Mouse (Mus musculus) cerebellum, adult 9-10 months (tissue): ENCODE results near the gene Urm1.
A peak's percentile ranks its signal among the peaks of the same experiment; 100 is the strongest.
"Not testable (repeated sequence)": the region's sequence is repeated elsewhere in the genome, so short reads cannot be mapped to it uniquely, and the experiment has no call there.

Experiments
- DNase-seq: peaks from one replicate; pipeline ENCODE4 v3.0.0; 2022

The Urm1 gene

DNA sequence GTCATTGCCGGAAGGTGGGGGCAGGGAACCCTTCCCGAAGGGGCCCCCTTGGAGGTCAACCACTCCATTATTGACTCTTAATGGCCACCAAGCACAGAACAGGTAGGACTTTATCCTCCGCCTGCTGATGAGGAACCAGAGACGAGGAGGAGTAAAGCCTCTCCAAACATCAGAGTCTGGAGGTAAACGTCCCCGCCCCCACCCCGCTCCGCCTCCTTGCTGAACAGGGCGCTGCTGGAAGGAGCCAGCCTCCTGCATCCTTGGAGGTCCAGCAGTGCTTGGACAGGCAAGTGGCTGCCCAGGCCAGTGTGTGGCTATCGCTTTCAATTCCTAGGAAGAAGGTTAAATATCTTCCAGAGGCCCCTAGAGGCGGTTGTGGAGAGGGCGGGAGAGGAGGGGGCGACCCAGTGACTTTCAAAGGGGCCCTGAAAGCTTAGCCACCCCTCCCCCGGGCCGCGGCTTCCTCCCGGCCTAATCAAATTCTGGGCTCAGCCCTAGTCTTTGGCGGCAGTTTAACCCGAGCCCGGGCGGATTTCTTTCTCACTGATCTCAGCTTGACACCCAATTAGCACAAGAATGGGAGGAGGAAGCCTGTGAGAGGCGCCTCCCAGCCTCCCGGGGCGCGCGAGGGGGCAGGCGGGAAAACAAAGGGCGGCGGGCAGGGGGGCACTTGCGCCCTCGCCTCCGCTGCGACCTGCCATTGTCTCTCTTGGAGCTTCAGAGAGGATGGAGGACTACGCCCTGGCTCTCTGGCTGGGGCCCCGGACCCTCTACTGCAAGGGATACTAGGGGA, at the start of gene Urm1:
TSS of gene Urm1 (plus strand) at position 51 of the 793 bp plus-strand sequence.
- DNase-seq, result peak; percentile 72

DNA sequence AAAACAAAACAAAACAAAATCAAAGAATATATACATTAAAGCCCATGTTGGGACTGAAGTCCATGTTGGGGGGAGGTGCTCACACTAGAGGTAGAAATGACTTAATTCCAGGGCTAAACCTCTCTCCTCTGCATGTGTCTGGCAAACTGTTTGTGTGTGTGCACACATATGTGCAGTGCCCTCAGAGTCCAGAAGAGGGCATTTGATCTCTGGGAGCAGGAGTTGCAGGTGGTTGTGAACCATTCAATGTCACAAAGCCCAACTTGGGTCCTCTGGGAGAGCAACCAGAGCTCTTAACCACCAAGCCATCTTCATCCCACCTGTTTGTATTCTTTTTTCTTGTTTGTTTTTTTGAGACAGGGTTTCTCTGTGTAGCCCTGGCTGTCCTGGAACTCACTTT, 49.7 kb upstream of the Urm1 start:
- DNase-seq, result no peak

DNA sequence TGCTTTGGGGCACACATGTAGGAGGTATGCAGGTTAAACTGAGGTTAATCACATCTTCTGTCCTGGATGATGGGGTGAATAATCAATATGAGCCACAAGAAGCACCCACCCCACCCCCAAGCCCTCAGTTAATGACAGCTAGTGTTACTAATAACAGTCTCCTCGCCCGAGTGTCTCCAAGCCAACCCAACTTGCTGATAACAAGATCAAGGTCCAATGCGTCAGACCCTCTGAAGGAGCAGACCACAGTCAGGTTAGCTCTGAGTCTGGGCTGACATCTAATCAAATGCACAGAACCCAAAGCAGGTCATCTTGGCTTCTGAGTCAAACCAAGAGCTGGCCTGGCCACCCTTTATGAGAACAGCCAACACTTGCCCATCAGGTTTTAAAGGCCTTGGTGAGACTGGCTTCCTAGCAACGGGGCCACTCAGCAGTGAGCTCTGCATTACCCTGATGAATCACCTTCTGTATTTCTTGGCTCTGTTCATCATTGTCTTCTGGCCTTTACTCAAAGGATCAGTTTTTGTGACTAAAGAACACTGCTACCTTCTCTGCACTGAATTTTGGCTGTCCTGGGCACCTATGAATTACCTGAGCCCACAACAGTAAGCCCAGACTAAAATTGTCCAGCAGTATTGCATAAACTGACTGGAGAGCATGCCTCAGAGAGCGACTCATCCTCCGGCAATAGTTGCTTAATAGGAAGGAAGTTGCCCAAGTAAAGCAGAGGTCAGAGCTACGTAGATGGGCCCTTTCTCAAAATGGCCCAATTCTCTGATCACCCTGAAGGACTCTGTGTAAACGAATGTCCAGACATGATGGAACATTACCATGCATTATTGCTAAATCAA, 48.0 kb upstream of the Urm1 start:
- no peak for DNase-seq

DNA sequence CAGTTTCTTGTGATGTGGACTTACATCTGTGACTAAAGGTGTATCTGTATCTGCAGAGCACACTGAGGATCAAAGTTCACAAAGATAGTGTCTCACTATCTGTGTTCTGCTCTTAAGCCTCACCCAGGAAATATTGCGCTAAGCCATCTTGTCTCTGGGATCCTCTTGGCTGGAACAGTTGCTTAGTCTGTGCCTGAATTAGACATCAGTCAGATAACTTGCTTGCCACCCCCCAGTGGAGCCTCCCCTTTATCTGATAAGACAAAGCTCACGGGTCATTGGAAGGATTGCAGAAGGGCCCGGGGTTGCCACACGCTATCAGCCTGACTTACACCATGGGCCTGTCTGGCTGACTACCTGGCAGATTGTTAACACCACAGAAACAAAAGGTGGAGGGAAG, 46.6 kb upstream of the Urm1 start:
- no peak for DNase-seq

DNA sequence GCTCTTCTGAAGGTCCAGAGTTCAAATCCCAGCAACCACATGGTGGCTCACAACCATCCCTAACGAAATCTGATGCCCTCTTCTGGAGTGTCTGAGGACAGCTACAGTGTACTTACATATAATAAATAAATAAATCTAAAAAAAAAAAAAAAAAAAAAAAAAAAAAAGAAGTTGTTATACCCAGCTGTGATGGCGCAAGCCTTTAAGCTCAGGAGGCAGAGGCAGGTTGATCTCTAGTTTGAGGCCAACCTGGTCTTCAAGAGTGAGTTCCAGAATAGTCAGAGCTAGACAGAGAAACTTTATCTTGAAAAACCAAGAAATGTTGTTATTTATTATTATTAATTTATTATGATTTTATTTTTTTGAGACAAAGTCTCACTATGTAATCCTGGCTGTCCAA, 38.6 kb upstream of the Urm1 start:
- DNase-seq, result not testable (repeated sequence)

DNA sequence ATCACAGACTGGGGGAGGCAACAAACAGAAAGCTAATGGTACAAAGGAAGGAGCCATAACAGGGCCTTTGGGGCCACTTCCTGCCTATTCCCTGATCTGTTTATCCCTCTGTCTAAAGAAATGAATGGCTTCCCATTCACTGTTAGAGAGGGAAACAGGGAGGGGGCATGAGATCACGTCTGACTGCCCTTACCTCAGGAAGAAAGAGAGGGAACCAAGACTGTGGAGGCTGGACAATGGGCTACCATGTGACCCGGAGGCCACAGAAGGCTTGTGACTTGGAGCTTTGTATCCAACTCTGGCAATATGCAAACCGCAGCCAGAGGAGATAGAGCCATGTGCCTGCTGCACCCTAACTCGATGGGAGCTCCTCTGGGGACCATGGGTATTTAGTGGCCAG, 35.6 kb upstream of the Urm1 start:
- DNase-seq, result no peak

DNA sequence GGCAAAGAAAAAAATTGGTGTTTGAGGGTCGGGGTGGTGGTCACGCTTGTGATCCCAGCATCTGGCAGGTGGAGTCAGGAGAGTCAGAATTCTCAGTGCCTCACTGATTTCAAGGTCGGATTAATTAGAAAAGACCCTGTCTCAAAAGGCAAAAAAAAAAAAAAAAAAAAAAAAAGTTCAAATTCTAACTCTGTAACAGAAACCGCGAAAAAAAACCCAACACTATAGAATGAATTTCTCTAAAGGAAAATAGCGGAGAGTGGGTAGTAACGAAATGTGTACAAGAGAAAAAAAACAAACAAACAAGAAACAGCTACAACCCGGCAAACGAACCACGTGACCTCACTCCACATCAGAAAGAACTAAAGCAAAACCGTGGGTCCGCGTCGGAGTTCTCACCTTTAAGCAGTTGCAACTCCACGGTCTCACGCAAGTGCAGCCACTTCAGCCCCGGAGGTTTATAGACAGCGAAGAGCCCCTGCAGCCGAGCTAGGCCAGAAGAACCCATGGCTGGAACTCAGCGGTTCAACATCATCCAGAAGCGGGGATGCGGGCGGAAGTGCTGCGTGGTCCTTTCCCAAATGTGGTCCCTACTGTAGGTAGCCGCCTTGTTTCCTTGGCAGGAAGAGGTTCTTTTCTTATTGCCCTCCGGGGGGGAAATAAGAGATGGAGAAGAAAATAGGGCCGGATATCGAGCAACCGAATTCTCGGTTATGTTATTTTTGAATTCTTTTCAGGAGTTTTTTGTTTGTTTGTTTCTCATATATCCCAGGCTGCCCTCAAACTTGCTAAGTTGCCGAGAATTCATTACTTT, 32.6 kb upstream of the Urm1 start, which contains the start of gene Coq4:
TSS of gene Coq4 (plus strand) at position 390 of the 814 bp plus-strand sequence.
- peak; percentile 98 for DNase-seq

DNA sequence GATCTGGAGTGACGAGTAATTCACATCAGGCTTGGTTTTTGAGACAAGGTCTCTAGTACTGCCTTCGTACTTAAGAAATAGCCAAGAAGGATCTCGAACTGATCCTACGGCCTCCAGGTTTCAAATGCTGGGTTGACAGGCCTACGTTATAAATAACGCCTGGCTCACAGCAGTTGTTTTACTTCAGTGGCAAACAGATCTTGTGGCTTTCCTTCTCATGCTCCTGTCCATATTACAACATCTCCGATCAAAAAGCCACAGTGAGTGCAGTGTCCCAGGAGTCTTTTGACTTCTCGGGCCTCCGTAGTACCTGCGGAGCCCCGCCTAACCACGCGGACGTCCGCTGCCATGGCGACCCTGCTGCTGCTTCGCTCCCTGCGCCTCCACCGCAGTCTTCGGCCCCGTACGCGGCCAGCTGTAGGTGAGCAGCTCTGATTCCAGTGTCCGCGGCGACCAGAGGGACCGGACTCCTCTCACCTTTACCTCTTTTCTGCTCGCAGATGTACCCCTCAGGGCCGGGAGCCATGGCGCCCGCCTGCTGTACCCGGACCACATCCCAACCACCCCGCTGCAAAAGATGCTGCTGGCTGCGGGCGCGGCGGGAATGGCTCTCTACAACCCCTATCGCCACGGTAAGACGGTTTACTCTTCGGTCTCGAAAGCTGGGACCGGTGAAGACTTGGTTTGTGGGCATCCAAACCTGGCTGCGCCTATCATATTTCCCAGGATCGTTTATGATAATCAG, 31.8 kb upstream of the Urm1 start, which contains the start of gene Trub2:
TSS of gene Trub2 (minus strand) at position 566 of the 745 bp plus-strand sequence.
- peak; percentile 84 for DNase-seq

DNA sequence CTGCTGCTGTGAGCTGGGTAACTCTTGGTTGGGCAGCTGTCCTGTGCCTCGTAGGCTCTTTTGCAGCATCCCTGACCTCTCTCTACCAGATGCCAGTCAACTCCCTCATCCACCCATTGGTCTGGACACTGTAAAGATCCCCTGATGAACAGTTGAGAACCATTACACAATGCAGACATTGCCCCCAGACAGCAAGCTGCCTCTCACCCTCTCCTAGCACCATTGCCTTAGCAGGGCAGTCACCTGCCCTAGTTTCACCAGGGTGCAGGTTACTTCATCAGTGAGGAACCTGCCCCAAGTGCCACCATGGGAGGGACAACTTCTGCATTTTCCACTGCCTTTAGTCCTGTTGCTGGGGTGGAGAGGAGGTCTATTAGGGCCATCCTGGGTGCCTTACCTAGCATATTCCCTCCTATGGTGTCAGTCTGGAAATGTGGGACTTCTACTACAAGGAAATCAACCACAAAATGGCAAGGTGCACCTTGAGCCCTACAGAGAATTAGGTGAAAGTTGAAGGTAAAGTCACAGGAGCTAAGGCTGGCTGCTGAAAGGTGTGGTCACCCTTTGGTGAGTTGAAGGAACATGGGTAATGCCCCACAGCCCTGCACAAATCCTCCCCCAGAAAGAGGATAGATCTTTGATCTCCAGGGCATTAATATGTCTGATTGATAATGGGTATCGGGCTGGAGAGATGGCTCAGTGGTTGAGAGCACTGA, 26.9 kb upstream of the Urm1 start:
- DNase-seq, result no peak

DNA sequence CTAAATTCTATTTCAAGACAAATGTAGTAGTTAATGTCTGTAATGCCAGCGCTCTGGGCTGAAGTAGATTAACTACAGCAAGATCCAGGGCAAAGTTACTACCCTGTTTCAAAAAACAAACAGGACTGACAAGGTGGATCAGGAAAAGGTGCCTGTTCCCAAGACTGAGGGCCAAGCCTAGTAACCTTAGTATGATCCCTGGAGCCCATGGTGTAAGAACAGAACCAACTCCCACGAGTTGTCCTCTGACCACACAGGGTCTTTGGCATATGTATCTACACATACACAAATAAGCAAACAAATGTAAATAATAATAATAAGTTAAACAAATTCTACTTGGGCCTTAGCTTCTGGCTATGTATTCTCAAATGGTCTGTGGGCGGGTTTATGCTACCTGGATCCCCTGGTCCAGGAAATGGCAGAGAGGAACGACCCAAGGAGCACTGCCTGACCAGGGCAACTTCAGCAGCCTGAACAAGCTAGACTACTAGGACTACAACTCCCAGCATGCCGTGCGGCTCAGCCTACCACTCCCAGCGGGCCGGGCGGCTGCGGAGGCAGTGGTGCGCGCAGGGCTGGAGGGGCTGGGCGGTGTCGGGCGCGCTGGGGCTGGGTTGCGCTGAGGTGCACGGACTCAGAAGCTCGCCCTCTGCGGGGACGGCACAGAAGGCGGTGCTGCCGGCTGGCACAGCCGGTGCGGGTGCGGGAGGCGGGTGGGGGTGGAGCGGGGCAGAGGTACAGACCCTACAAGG, 17.6 kb upstream of the Urm1 start, which contains the start of gene Slc27a4:
TSS of gene Slc27a4 (plus strand) at position 560 of the 752 bp plus-strand sequence.
- DNase-seq, result peak; percentile 96

DNA sequence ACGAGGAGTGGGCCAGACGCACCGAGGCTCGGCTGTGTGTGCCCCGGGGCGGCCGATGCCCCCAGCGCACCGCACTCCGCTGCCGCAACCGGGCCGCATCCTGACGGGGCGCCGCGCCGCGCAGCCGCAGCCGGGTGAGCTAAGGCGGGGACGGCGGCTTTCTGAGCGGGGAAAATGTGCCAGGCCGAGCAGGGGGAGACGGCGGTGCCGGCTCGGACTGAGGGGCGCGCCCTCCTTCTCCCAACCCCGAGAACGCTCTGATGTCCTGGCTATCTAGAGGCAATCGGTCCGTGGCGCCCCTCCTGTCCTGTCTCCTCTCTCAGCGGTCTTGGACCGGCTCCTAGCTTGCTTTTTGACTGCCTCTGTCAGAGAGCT, 17.1 kb upstream of the Urm1 start:
- no peak for DNase-seq

DNA sequence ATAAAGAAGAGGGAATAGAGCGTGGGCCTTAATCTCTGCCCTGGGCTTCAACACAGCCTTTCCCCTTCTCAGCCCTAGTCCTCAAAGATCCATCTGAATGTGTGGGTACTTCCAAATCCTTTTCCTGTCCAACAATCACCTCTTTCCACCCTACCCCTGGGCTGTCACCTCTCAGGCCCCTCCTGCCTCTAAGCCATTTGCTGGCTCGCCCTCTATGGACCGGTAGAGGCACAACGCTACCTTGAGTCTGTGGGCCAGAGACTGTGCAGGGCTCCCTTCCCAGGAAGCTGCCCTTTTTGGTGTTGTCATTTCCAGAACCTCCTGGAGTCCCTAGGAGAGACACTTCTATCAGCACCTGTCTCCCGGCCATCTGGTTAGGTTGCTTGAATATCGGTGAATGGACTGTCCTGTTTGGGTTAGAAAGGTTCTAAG, 16.5 kb upstream of the Urm1 start:
- no peak for DNase-seq

DNA sequence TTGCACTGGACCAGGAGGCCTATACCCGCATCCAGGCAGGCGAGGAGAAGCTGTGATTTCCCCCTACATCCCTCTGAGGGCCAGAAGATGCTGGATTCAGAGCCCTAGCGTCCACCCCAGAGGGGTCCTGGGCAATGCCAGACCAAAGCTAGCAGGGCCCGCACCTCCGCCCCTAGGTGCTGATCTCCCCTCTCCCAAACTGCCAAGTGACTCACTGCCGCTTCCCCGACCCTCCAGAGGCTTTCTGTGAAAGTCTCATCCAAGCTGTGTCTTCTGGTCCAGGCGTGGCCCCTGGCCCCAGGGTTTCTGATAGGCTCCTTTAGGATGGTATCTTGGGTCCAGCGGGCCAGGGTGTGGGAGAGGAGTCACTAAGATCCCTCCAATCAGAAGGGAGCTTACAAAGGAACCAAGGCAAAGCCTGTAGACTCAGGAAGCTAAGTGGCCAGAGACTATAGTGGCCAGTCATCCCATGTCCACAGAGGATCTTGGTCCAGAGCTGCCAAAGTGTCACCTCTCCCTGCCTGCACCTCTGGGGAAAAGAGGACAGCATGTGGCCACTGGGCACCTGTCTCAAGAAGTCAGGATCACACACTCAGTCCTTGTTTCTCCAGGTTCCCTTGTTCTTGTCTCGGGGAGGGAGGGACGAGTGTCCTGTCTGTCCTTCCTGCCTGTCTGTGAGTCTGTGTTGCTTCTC, 4.0 kb upstream of the Urm1 start:
- DNase-seq, result no peak

DNA sequence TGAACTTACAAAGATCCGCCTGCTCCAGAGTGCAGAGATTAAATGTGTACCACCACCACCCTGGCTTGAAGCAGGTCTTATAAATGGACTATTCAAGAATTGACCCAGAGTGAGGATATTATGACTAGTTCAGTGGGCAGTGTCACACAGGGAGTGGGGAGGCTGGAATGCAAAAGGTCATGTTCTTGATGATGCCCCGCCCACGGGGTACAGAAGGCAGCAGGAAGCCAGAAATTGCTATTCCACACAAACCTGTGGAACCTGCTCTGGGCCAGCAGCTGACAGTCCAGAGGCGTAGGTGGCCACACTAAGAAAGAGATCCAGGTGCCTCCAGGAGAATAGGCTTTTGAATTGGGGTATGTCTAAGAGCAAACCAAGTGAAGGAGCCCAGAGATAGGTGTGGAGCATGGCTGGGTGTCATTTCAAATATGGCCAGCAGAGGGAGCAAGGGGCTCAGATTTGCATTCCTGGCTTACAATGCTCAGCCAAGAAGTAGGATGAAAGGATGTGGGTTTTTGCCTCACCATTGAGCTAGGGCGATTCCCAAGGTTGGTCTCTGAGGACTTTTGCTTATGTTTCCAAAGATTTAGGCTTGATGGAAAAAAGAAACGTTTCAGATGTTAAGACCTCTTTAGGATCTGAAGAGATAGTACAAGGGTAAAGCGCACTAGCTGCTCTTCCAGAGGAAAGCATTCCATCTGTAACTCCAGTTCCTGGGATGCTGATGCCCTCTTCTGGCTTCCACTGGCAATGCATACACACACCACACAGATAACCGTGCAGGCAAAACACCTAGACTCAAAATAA, 2.2 kb upstream of the Urm1 start:
- peak; percentile 90 for DNase-seq

DNA sequence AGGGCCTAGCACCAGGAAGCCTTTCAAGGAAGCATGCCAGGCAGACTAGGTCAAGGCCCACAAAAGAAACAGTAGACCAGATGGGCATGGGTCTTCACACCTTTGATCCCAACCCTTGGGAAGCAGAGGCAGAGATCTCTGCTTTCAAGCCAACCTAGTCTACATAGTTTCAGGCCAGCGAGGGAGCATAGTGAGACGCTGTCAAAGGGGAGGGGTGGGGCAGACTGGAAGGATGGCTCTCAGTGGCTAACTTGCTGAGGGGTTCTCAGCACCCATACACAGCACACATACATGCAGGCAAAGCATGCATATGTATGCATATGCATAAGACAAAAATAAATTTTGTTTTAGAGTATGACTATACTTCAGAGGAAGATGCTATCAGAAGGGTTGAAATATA, 512 bp upstream of the Urm1 start:
- no peak for DNase-seq

DNA sequence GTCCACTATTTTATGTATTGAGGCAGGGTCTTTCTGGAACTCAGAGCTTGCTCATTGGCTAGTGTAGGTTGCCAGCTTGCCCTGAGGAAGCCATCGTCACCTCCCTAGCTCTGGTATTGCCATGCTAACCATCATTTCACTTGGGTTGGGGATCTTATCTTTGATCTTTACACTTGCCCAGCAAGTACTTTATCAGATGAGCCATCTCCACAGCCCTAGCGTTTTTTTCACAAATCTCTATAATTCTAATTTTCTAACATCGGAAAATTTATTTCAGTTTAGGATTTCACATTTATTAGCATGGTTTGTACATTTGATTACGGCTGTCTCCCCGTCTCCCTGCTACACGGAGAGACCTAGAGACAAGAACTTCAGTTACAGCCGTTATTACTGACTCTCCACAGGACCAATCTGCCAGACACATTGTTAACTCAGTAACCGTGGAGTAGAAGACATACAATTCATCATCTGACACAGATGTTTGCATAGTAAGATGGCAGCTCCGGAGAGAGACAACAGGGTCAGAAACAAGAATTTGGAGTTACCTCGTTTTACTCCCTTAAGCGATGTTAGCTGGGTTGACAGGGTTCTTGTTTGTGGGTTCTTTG, 6.5 kb downstream of the Urm1 start:
- no peak for DNase-seq

DNA sequence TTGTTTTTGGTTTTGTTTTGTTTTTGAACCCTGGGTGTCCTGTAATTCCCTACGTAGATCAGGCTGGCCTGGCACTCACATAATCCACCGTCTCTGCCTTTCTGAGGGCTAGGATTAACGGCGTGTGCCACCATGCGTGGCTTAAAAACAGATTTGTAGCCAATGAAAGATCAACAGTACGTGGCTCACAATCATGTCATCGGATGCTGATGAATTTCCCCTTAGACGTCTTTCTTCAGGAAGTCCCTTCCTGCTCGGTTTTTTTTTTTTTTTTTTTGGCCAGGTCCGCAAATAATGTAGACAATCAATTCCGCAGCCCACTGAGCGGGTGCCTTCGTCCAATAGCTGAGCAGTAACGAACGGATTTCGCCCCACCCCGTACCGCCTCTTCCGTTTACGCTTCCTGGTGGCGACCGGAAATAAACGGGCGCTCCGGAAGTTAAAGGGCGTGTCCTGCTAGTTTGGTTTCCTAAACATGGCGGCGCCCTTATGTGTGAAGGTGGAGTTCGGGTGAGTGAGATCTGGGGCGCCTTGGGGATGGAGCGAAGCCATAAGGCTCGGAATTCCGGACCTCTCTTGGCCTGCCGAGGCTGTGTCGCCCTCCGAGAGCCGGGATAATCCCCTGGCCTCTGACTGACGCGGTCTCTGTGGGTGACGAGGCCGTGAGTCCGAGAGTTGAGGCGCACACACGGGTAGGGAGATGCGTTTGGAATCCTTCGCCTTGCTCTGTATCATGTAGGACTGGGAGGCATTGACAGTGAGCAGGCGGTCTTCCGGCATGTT, 7.2 kb downstream of the Urm1 start:
- peak; percentile 96 for DNase-seq

DNA sequence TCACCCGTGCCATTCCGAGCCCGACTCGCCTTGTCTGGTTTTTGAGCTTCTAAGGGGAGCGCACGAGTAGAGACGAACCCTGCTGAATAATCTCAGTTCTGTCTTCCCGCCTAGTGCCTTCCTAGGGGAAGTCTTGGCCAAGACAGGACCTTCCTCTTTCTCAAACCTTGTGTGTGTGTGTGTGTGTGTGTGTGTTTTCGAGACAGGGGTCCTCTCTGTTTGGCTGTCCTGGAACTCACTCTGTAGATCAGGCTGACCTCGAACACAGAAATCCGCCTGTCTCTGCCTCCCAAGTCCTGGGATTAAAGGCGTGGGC, 7.8 kb downstream of the Urm1 start:
- DNase-seq, result no peak
